Mouse (Mus musculus): Measurements from ENCODE around the gene Inpp5k. TPM values are rescaled to one million over a fixed set of nuclear protein-coding genes. Genes with fewer than 3 reads are reported as not detected.
"Not testable (repeated sequence)": the region's sequence is repeated elsewhere in the genome, so short reads cannot be mapped to it uniquely, and the experiment has no call there.

Gene Inpp5k
- polyA plus RNA-seq, 1 experiment, result 20.7 TPM

DNA sequence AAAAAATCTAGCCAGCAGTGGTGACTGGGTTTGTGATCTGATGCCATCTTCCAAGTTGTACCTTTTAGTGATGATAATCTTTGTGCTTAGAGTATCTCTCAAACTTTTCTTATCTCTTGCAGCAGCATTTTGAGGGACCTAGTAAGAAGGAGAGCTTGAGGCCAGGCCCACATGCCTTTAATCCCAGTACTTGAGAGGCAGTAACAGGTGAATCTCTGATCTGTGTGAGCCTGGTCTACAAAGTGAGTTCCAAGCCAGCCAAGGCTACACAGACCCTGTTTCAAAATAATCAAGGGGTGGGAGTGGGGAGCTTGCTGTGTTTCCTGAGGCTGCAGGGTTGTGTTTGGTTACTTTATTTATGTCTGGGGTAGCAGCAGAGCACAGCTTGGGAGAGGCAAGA is 60.3 kb downstream of the Inpp5k start:
- TF ChIP-seq POLR2AphosphoS2 (IDR thresholded peaks at IDR 0.05; ENCODE audit: insufficient read length, low read depth), result no peak
- peak; percentile 23 to 73 (median 57) for TF ChIP-seq MYOD1 (IDR thresholded peaks at IDR 0.05; ENCODE audit: control insufficient read depth in 1 of 3, insufficient read length in 2 of 3, low read depth in 2 of 3)
- no peak overlapping the region for H3K4me2 ChIP-seq (ENCODE audit: low read depth)
- H3ac ChIP-seq (ENCODE audit: control insufficient read depth, insufficient read length), result no peak overlapping the region
- no peaks in the 10 kb centered on the region for H3K27me3 ChIP-seq (ENCODE audit: control insufficient read depth, insufficient read depth, insufficient read length)
- H3K36me3 ChIP-seq (ENCODE audit: control insufficient read depth, insufficient read depth), result peaks cover 29% of the 10 kb centered on the region
- no peak overlapping the region for H3K4me3 ChIP-seq
- peaks cover 90% of the 10 kb centered on the region for H3K79me2 ChIP-seq (ENCODE audit: control insufficient read depth, insufficient read depth)

DNA sequence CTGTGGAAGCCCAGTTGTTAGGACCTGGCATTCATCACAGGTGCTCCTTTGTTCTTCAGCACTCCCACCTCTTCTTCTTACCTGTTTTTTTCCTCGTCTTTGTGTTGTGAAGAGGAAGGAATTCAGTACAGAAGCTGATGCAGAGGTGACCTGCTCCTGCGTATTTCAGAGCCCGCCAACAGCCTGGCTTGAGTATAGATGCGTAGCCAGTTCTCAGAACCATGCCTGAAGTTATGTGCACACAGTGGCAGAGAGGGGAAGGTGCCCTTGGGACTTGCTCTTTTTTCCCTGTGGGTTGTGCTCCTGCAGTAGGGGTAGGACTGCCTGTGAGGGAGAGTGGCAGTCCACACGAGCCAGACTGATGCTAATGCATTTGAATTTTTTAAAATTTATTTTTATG is 62.8 kb downstream of the Inpp5k start:
- Histone ChIP-seq H3K79me2 (ENCODE audit: control insufficient read depth, insufficient read depth) (peaks cover 95% of the 10 kb centered on the region), H3K36me3 (ENCODE audit: control insufficient read depth, insufficient read depth) (peaks cover 48% of the 10 kb centered on the region), H3K27me3 (ENCODE audit: control insufficient read depth, insufficient read depth, insufficient read length) (no peaks in the 10 kb centered on the region), H3K4me3 (no peak overlapping the region), H3ac (ENCODE audit: control insufficient read depth, insufficient read length) (no peak overlapping the region), H3K4me2 (ENCODE audit: low read depth) (no peak overlapping the region)
- no peak for TF ChIP-seq TCF12 (IDR thresholded peaks at IDR 0.05; ENCODE audit: insufficient read depth, poor library complexity, severe bottlenecking)
- no peak for TF ChIP-seq REST (IDR thresholded peaks at IDR 0.05; ENCODE audit: insufficient read depth, insufficient read length)
- TF ChIP-seq POLR2AphosphoS2 (IDR thresholded peaks at IDR 0.05; ENCODE audit: insufficient read length, low read depth), result no peak
- no peak for TF ChIP-seq CEBPB (IDR thresholded peaks at IDR 0.05; ENCODE audit: insufficient read depth, poor library complexity, severe bottlenecking)
- TF ChIP-seq USF1 (IDR thresholded peaks at IDR 0.05; ENCODE audit: low read depth), result no peak
- TF ChIP-seq POLR2A (IDR thresholded peaks at IDR 0.05; ENCODE audit: insufficient read length, low read depth), result no peak
- TF ChIP-seq MAX (IDR thresholded peaks at IDR 0.05; ENCODE audit: low read depth), result no peak
- TF ChIP-seq MYOD1 (IDR thresholded peaks at IDR 0.05; ENCODE audit: control insufficient read depth in 1 of 3, insufficient read length in 2 of 3, low read depth in 2 of 3), result no peak
- TF ChIP-seq TCF3 (IDR thresholded peaks at IDR 0.05; ENCODE audit: insufficient read length, low read depth), result no peak
- TF ChIP-seq MYOG (IDR thresholded peaks at IDR 0.05; ENCODE audit: control insufficient read depth in 1 of 3, insufficient read depth in 1 of 3, insufficient read length in 2 of 3, low read depth in 2 of 3), result no peak

DNA sequence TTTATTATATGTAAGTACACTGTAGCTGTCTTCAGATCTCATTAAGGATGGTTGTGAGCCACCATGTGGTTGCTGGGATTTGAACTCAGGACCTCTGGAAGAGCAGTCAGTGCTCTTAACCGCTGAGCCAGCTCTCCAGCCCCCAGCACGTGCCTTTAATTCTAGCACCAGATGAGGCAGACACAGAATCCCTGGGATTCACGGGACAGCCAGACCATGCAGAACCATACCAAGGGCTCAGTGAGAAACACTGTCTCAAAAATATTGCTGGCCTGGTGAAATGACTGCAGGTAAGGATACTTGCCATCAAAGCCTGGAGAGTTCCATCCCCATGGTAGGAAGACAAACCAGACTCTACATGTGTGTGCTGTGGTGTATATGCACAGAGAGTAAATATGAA is 66.7 kb downstream of the Inpp5k start:
- H3K27me3 ChIP-seq (ENCODE audit: control insufficient read depth, insufficient read depth, insufficient read length); H3ac ChIP-seq (ENCODE audit: control insufficient read depth, insufficient read length); H3K4me2 ChIP-seq (ENCODE audit: low read depth); H3K4me3 ChIP-seq: not testable (repeated sequence)
- Histone ChIP-seq H3K36me3 (ENCODE audit: control insufficient read depth, insufficient read depth) (peaks cover 62% of the 10 kb centered on the region), H3K79me2 (ENCODE audit: control insufficient read depth, insufficient read depth) (peaks cover 69% of the 10 kb centered on the region)

Other genes starting within 250 kb of the Inpp5k start
- 911 TPM for gene Serpinf1, start 208.3 kb upstream of the Inpp5k start, polyA plus RNA-seq (2012; fragmentation: generic; extraction: Trizol)
- gene Serpinf2, start 191.4 kb upstream of the Inpp5k start, polyA plus RNA-seq (2012; fragmentation: generic; extraction: Trizol), result 0.06 TPM
- 17.3 TPM for gene Wdr81, start 176.3 kb upstream of the Inpp5k start, polyA plus RNA-seq (2012; fragmentation: generic; extraction: Trizol)
- 2.9 TPM for gene Tlcd2, start 169.3 kb upstream of the Inpp5k start, polyA plus RNA-seq (2012; fragmentation: generic; extraction: Trizol)
- gene Prpf8, start 144.2 kb upstream of the Inpp5k start, polyA plus RNA-seq (2012; fragmentation: generic; extraction: Trizol), result 93.0 TPM
- 4.6 TPM for gene Rilp, start 120.9 kb upstream of the Inpp5k start, polyA plus RNA-seq (2012; fragmentation: generic; extraction: Trizol)
- 0.06 TPM for gene Scarf1, start 117.4 kb upstream of the Inpp5k start, polyA plus RNA-seq (2012; fragmentation: generic; extraction: Trizol)
- gene Slc43a2, start 99.3 kb upstream of the Inpp5k start, polyA plus RNA-seq (2012; fragmentation: generic; extraction: Trizol), result 15.9 TPM
- 125 TPM for gene Pitpna, start 42.9 kb upstream of the Inpp5k start, polyA plus RNA-seq (2012; fragmentation: generic; extraction: Trizol)
- gene Myo1c, start 19.5 kb downstream of the Inpp5k start, polyA plus RNA-seq (2012; fragmentation: generic; extraction: Trizol), result 177 TPM
- gene Crk, start 48.3 kb downstream of the Inpp5k start, polyA plus RNA-seq (2012; fragmentation: generic; extraction: Trizol), result 34.5 TPM
- gene Ywhae, start 101.9 kb downstream of the Inpp5k start, polyA plus RNA-seq (2012; fragmentation: generic; extraction: Trizol), result 612 TPM
- 0.10 TPM for gene Doc2b, start 165.1 kb downstream of the Inpp5k start, polyA plus RNA-seq (2012; fragmentation: generic; extraction: Trizol)